Mouse (Mus musculus): ENCODE measurements around the gene Boc.

DNA sequence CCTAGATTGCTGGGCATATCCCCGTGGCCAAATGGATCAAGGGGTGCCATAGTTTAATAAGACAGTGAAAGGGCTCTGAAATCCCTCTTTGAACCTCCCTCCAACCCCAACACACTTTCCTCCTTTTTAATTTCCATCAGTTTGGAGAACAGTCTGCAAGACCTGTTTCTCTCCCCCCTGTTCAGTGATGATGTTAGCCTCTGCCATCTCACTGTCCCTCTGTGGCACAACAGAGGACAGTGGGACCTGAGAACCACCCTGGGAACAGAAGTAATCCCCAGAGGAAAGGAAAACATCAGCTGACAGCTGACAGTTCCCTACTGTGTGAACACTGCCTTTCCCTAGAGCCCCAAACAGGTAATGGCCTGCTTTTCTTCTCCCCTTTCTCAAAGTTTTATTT, 1.5 kb upstream of the Boc start:
- TF ChIP-seq CTCF (IDR thresholded peaks at IDR 0.05; ENCODE audit: low read depth, low read length) = no peak
- TF ChIP-seq POLR2A (IDR thresholded peaks at IDR 0.05; ENCODE audit: extremely low read depth, insufficient read depth, low read length) = no peak
